Mouse (Mus musculus) small intestine, adult 2 months (tissue): ENCODE measurements around the gene Hnrnpab.

ENCODE experiments used
- CTCF ChIP-seq: fragments of 200-500 bp; IDR thresholded peaks from 2 replicates; pipeline ENCODE4 v1.5.1; 2012; ENCODE audit warnings: low read depth, mild to moderate bottlenecking, control low read depth, inconsistent platforms, low read length, moderate library complexity, mixed read lengths; ENCODE audit not compliant: insufficient replicate concordance, insufficient read length; ENCODE audit errors: extremely low read depth
- POLR2A ChIP-seq: fragments of 200-500 bp; IDR thresholded peaks from 2 replicates; pipeline ENCODE4 v1.6.1; 2012; ENCODE audit warnings: low read depth, mild to moderate bottlenecking, control low read depth, inconsistent platforms, low read length, moderate library complexity

GRCm38 (mm10) chr11:51602253-51602652, 4.4 kb downstream of the Hnrnpab start:
- TF ChIP-seq CTCF (no peak), POLR2A (no peak)
